Mouse (Mus musculus) thymus, adult 18-20 months (tissue): ENCODE data around the gene Yod1.

Experiments used
- DNase-seq, 2 experiments: peaks; one replicate each; pipeline ENCODE4 v3.0.0; 2022; ENCODE audit warnings: mixed read lengths in 2 of 2

Gene Yod1

GRCm38 (mm10) chr1:130732706-130733658, 15.9 kb downstream of the Yod1 start:
- DNase-seq: no peak

- DNase-seq: no peak
Measured at GRCm38 (mm10) chr1:130733671-130734070, 16.5 kb downstream of the Yod1 start.

GRCm38 (mm10) chr1:130734452-130734851, 17.3 kb downstream of the Yod1 start:
- DNase-seq: no peak

GRCm38 (mm10) chr1:130734852-130735251, 17.7 kb downstream of the Yod1 start:
- no peak for DNase-seq

GRCm38 (mm10) chr1:130737411-130737881, 20.3 kb downstream of the Yod1 start:
- DNase-seq: no peak

- no peak for DNase-seq
Measured at GRCm38 (mm10) chr1:130737916-130738315, 20.8 kb downstream of the Yod1 start.

GRCm38 (mm10) chr1:130738551-130739106, 21.5 kb downstream of the Yod1 start:
- DNase-seq: no peak

GRCm38 (mm10) chr1:130739636-130740035, 22.5 kb downstream of the Yod1 start:
- DNase-seq: no peak

GRCm38 (mm10) chr1:130740227-130740648, 23.1 kb downstream of the Yod1 start:
- no peak for DNase-seq

- DNase-seq: no peak
Measured at GRCm38 (mm10) chr1:130740781-130741720, 23.9 kb downstream of the Yod1 start.

GRCm38 (mm10) chr1:130742201-130742600, 25.1 kb downstream of the Yod1 start:
- DNase-seq: no peak

GRCm38 (mm10) chr1:130743775-130744174, 26.6 kb downstream of the Yod1 start:
- no peak for DNase-seq

GRCm38 (mm10) chr1:130744217-130744616, 27.1 kb downstream of the Yod1 start:
- DNase-seq: no peak

- DNase-seq: no peak
Measured at GRCm38 (mm10) chr1:130744961-130745360, 27.8 kb downstream of the Yod1 start.

- DNase-seq: no peak
Measured at GRCm38 (mm10) chr1:130745591-130745990, 28.5 kb downstream of the Yod1 start.

- DNase-seq: no peak
Measured at GRCm38 (mm10) chr1:130746819-130747218, 29.7 kb downstream of the Yod1 start.

GRCm38 (mm10) chr1:130759689-130760088, 42.6 kb downstream of the Yod1 start:
- DNase-seq: no peak

- no peak for DNase-seq
Measured at GRCm38 (mm10) chr1:130761597-130761996, 44.5 kb downstream of the Yod1 start.

GRCm38 (mm10) chr1:130762045-130762760, 45.1 kb downstream of the Yod1 start:
- DNase-seq: no peak

GRCm38 (mm10) chr1:130764027-130764461, 46.9 kb downstream of the Yod1 start:
- no peak for DNase-seq

- no peak for DNase-seq
Measured at GRCm38 (mm10) chr1:130767066-130767465, 49.9 kb downstream of the Yod1 start.

GRCm38 (mm10) chr1:130769925-130770324, 52.8 kb downstream of the Yod1 start:
- DNase-seq: no peak
